Mouse (Mus musculus): ENCODE results near the gene Vamp2.

GRCm38 (mm10) chr11:69088103-69088855, at the start of gene Vamp2:
- TF ChIP-seq CTCF (IDR thresholded peaks at IDR 0.05) (no peak), EP300 (IDR thresholded peaks at IDR 0.05) (no peak)
